Mouse (Mus musculus) heart, adult 2 months (tissue): Measurements from ENCODE around the gene 9930022D16Rik.

Experiments
- CTCF ChIP-seq: fragments of 200-600 bp; IDR thresholded peaks from 2 replicates; pipeline ENCODE4 v1.8.1; 2022; ENCODE audit warnings: antibody characterized with exemption, mild to moderate bottlenecking, moderate library complexity
- EP300 ChIP-seq: fragments of 200-500 bp; IDR thresholded peaks from 2 replicates; pipeline ENCODE4 v1.6.1; 2011; ENCODE audit warnings: low read depth, low read length, control low read depth; ENCODE audit not compliant: insufficient read depth
- POLR2A ChIP-seq: fragments of 200-500 bp; IDR thresholded peaks from 2 replicates; pipeline ENCODE4 v1.6.1; 2011; ENCODE audit warnings: mild to moderate bottlenecking, low read depth, low read length, control low read depth; ENCODE audit not compliant: insufficient read depth

GRCm38 (mm10) chr11:109434233-109434798 lies 20.6 kb downstream of the 9930022D16Rik start:
- TF ChIP-seq POLR2A (no peak), CTCF (no peak), EP300 (no peak)
